Mouse (Mus musculus) lung, postnatal 4 days (tissue): ENCODE data around the gene Narfl.
"Not testable (repeated sequence)": the region's sequence is repeated elsewhere in the genome, so short reads cannot be mapped to it uniquely, and the experiment has no call there.

Source experiments
- DNase-seq, 2 experiments: peaks; one replicate each; pipeline ENCODE4 v3.0.0; 2021

Narfl gene

GRCm38 (mm10) chr17:25773549-25774120 is at the start of gene Narfl:
Gene Narfl, plus strand, starts transcription at chr17:25773776.
- peak; percentile 96 to 98 for DNase-seq

- no peak for DNase-seq
Measured at GRCm38 (mm10) chr17:25723919-25724318, 49.7 kb upstream of the Narfl start.

- DNase-seq = no peak
Measured at GRCm38 (mm10) chr17:25725264-25725663, 48.3 kb upstream of the Narfl start.

GRCm38 (mm10) chr17:25727265-25728008 is 46.1 kb upstream of the Narfl start, which contains the start of the genes Chtf18 and Rpusd1:
Gene Chtf18, minus strand, starts transcription at chr17:25727419.
Gene Rpusd1, plus strand, starts transcription at chr17:25727670.
- DNase-seq = peak; percentile 99

GRCm38 (mm10) chr17:25728009-25728270 is 45.6 kb upstream of the Narfl start:
- DNase-seq = no peak

- DNase-seq = peak; percentile 78 to 88
Measured at GRCm38 (mm10) chr17:25732082-25732481, 41.5 kb upstream of the Narfl start.

GRCm38 (mm10) chr17:25735246-25735645 is 38.3 kb upstream of the Narfl start:
- no peak for DNase-seq

GRCm38 (mm10) chr17:25735745-25736144 is 37.8 kb upstream of the Narfl start, which contains the start of gene Mslnl:
Gene Mslnl, plus strand, starts transcription at chr17:25736042.
- DNase-seq = no peak

- no peak for DNase-seq
Measured at GRCm38 (mm10) chr17:25738861-25739260, 34.7 kb upstream of the Narfl start.

GRCm38 (mm10) chr17:25741471-25741870 is 32.1 kb upstream of the Narfl start:
- DNase-seq = not testable (repeated sequence)

- no peak for DNase-seq
Measured at GRCm38 (mm10) chr17:25743831-25744230, 29.7 kb upstream of the Narfl start.

- no peak for DNase-seq
Measured at GRCm38 (mm10) chr17:25744311-25744710, 29.3 kb upstream of the Narfl start.

GRCm38 (mm10) chr17:25748238-25748637 is 25.3 kb upstream of the Narfl start:
- DNase-seq = no peak

GRCm38 (mm10) chr17:25749314-25749713 is 24.3 kb upstream of the Narfl start:
- DNase-seq = peak in 1 of 2 experiments; percentile 55

- peak; percentile 77 to 80 for DNase-seq
Measured at GRCm38 (mm10) chr17:25751446-25751845, 22.1 kb upstream of the Narfl start.

GRCm38 (mm10) chr17:25754241-25754640 is 19.3 kb upstream of the Narfl start, which contains the start of gene Msln:
Gene Msln, minus strand, starts transcription at chr17:25754378.
- no peak for DNase-seq

GRCm38 (mm10) chr17:25755086-25755485 is 18.5 kb upstream of the Narfl start:
- no peak for DNase-seq

GRCm38 (mm10) chr17:25755627-25756377 is 17.8 kb upstream of the Narfl start:
- peak in 1 of 2 experiments; percentile 49 for DNase-seq

GRCm38 (mm10) chr17:25756378-25757242 is 17.0 kb upstream of the Narfl start:
- peak in 1 of 2 experiments; percentile 65 for DNase-seq

GRCm38 (mm10) chr17:25757691-25758090 is 15.9 kb upstream of the Narfl start:
- DNase-seq = no peak

- no peak for DNase-seq
Measured at GRCm38 (mm10) chr17:25760148-25760547, 13.4 kb upstream of the Narfl start.

- peak in 1 of 2 experiments; percentile 50 for DNase-seq
Measured at GRCm38 (mm10) chr17:25761561-25761970, 12.0 kb upstream of the Narfl start.

- DNase-seq = no peak
Measured at GRCm38 (mm10) chr17:25762591-25762990, 11.0 kb upstream of the Narfl start.
